Mouse (Mus musculus): ENCODE measurements around the gene Adgrg1. TPM values are rescaled to one million over a fixed set of nuclear protein-coding genes. Genes with fewer than 3 reads are reported as not detected.

Adgrg1 gene
- total and polyA plus RNA-seq, 2 experiments from 2014 or later: 101 to 188 TPM

GRCm38 (mm10) chr8:94999004-94999403 is 24.5 kb downstream of the Adgrg1 start:
- Histone ChIP-seq H3K4me1 (ENCODE audit: insufficient read depth) (peaks cover 59% of the 10 kb centered on the region), H3K9ac (peak overlapping the region; percentile 69), H3K36me3 (ENCODE audit: insufficient read depth) (peaks cover 11% of the 10 kb centered on the region), H3K27ac (ENCODE audit: low read depth, low read length) (peak overlapping the region; percentile 96), H3K9me3 (ENCODE audit: low read length) (no peaks in the 10 kb centered on the region), H3K4me3 (ENCODE audit: low read depth, low read length) (peak overlapping the region; percentile 41; the same call in 1 of the 2 replicates), H3K4me2 (ENCODE audit: low read depth) (peak overlapping the region; percentile 71), H3K27me3 (ENCODE audit: insufficient read depth, low read length) (no peaks in the 10 kb centered on the region)
- no peak for TF ChIP-seq CTCF (IDR thresholded peaks at IDR 0.05; ENCODE audit: low read depth)
- no peak for ATAC-seq
- no peak for DNase-seq
- WGBS: 37% methylated on average over 6 of the region's 6 CpGs

- no peak for ATAC-seq
- no peak for DNase-seq
- Histone ChIP-seq H3K9me3 (ENCODE audit: low read length) (no peaks in the 10 kb centered on the region), H3K27ac (ENCODE audit: low read depth, low read length) (peak overlapping the region; percentile 96), H3K27me3 (ENCODE audit: insufficient read depth, low read length) (no peaks in the 10 kb centered on the region), H3K9ac (no peak overlapping the region), H3K36me3 (ENCODE audit: insufficient read depth) (peaks cover 21% of the 10 kb centered on the region), H3K4me3 (ENCODE audit: low read depth, low read length) (0 out of 2 replicates have a peak overlapping the region, but pooled peaks have one; percentile 4), H3K4me1 (ENCODE audit: insufficient read depth) (peaks cover 50% of the 10 kb centered on the region), H3K4me2 (ENCODE audit: low read depth) (peak overlapping the region; percentile 71)
- no peak for TF ChIP-seq CTCF (IDR thresholded peaks at IDR 0.05; ENCODE audit: low read depth)
- 31% methylated on average over 6 of the region's 6 CpGs for WGBS
Observed at GRCm38 (mm10) chr8:94999956-95000355, 25.4 kb downstream of the Adgrg1 start.

GRCm38 (mm10) chr8:95000684-95001083 is 26.1 kb downstream of the Adgrg1 start:
- Histone ChIP-seq H3K36me3 (ENCODE audit: insufficient read depth) (peaks cover 28% of the 10 kb centered on the region), H3K9ac (peak overlapping the region; percentile 22; the same call in 1 of the 2 replicates), H3K9me3 (ENCODE audit: low read length) (no peaks in the 10 kb centered on the region), H3K27ac (ENCODE audit: low read depth, low read length) (peak overlapping the region; percentile 96), H3K4me3 (ENCODE audit: low read depth, low read length) (0 out of 2 replicates have a peak overlapping the region, but pooled peaks have one; percentile 5), H3K4me2 (ENCODE audit: low read depth) (peak overlapping the region; percentile 71), H3K4me1 (ENCODE audit: insufficient read depth) (peaks cover 45% of the 10 kb centered on the region), H3K27me3 (ENCODE audit: insufficient read depth, low read length) (no peaks in the 10 kb centered on the region)
- no peak for TF ChIP-seq CTCF (IDR thresholded peaks at IDR 0.05; ENCODE audit: low read depth)
- DNase-seq: peak; percentile 83
- 10% methylated on average over 5 of the region's 5 CpGs for WGBS
- ATAC-seq: peak; percentile 44

GRCm38 (mm10) chr8:95001165-95001564 is 26.6 kb downstream of the Adgrg1 start:
- H3K27ac ChIP-seq (ENCODE audit: low read depth, low read length): peak overlapping the region; percentile 96
- DNase-seq (no peak), ATAC-seq (no peak)
- peaks cover 33% of the 10 kb centered on the region for H3K36me3 ChIP-seq (ENCODE audit: insufficient read depth)
- whole genome bisulfite sequencing: 66% methylated on average over 5 of the region's 5 CpGs
- no peak overlapping the region for H3K4me3 ChIP-seq (ENCODE audit: low read depth, low read length)
- peak overlapping the region; percentile 71 for H3K4me2 ChIP-seq (ENCODE audit: low read depth)
- peaks cover 45% of the 10 kb centered on the region for H3K4me1 ChIP-seq (ENCODE audit: insufficient read depth)
- H3K9ac ChIP-seq: 0 out of 2 replicates have a peak overlapping the region, but pooled peaks have one; percentile 22
- no peaks in the 10 kb centered on the region for H3K27me3 ChIP-seq (ENCODE audit: insufficient read depth, low read length)
- no peak for TF ChIP-seq CTCF (IDR thresholded peaks at IDR 0.05; ENCODE audit: low read depth)
- H3K9me3 ChIP-seq (ENCODE audit: low read length): no peaks in the 10 kb centered on the region

- DNase-seq (peak; percentile 88), ATAC-seq (peak; percentile 61)
- no peak overlapping the region for H3K4me3 ChIP-seq (ENCODE audit: low read depth, low read length)
- peaks cover 38% of the 10 kb centered on the region for H3K36me3 ChIP-seq (ENCODE audit: insufficient read depth)
- H3K27ac ChIP-seq (ENCODE audit: low read depth, low read length): peak overlapping the region; percentile 96
- no peaks in the 10 kb centered on the region for H3K9me3 ChIP-seq (ENCODE audit: low read length)
- no peak overlapping the region for H3K4me2 ChIP-seq (ENCODE audit: low read depth)
- H3K27me3 ChIP-seq (ENCODE audit: insufficient read depth, low read length): no peaks in the 10 kb centered on the region
- H3K4me1 ChIP-seq (ENCODE audit: insufficient read depth): peaks cover 45% of the 10 kb centered on the region
- WGBS: 6% methylated on average over 7 of the region's 7 CpGs
- no peak overlapping the region for H3K9ac ChIP-seq
- TF ChIP-seq CTCF (IDR thresholded peaks at IDR 0.05; ENCODE audit: low read depth): peak; percentile 99
Observed at GRCm38 (mm10) chr8:95001655-95002054, 27.1 kb downstream of the Adgrg1 start.

- no peak for TF ChIP-seq CTCF (IDR thresholded peaks at IDR 0.05; ENCODE audit: low read depth)
- DNase-seq: no peak
- 69% methylated on average over 8 of the region's 8 CpGs for WGBS
- Histone ChIP-seq H3K4me3 (ENCODE audit: low read depth, low read length) (no peak overlapping the region), H3K36me3 (ENCODE audit: insufficient read depth) (peaks cover 43% of the 10 kb centered on the region), H3K4me1 (ENCODE audit: insufficient read depth) (peaks cover 40% of the 10 kb centered on the region), H3K27ac (ENCODE audit: low read depth, low read length) (no peak overlapping the region), H3K4me2 (ENCODE audit: low read depth) (no peak overlapping the region), H3K9ac (no peak overlapping the region), H3K27me3 (ENCODE audit: insufficient read depth, low read length) (no peaks in the 10 kb centered on the region), H3K9me3 (ENCODE audit: low read length) (no peaks in the 10 kb centered on the region)
- 0 out of 2 replicates have a peak, but pooled peaks have one; percentile 0 for ATAC-seq
Observed at GRCm38 (mm10) chr8:95002089-95002655, 27.6 kb downstream of the Adgrg1 start.

- DNase-seq (no peak), ATAC-seq (no peak)
- no peaks in the 10 kb centered on the region for H3K4me1 ChIP-seq (ENCODE audit: insufficient read depth)
- H3K36me3 ChIP-seq (ENCODE audit: insufficient read depth): peaks cover 83% of the 10 kb centered on the region
- whole genome bisulfite sequencing: 90% methylated on average over 15 of the region's 15 CpGs
- no peaks in the 10 kb centered on the region for H3K27me3 ChIP-seq (ENCODE audit: insufficient read depth, low read length)
- no peak for TF ChIP-seq CTCF (IDR thresholded peaks at IDR 0.05; ENCODE audit: low read depth)
- H3K9ac ChIP-seq: no peak overlapping the region
- no peaks in the 10 kb centered on the region for H3K9me3 ChIP-seq (ENCODE audit: low read length)
- H3K27ac ChIP-seq (ENCODE audit: low read depth, low read length): no peak overlapping the region
- H3K4me2 ChIP-seq (ENCODE audit: low read depth): no peak overlapping the region
- no peak overlapping the region for H3K4me3 ChIP-seq (ENCODE audit: low read depth, low read length)
Observed at GRCm38 (mm10) chr8:95012442-95012919, 37.9 kb downstream of the Adgrg1 start.
